Mouse (Mus musculus) retina, embryonic 14.5 days (tissue): ENCODE measurements around the gene Oog1.
"Not testable (repeated sequence)": the region's sequence is repeated elsewhere in the genome, so short reads cannot be mapped to it uniquely, and the experiment has no call there.

Experiments used
- DNase-seq: peaks from one replicate; pipeline ENCODE4 v3.0.0-alpha.2; 2015; ENCODE audit warnings: low spot score

The Oog1 gene

DNA sequence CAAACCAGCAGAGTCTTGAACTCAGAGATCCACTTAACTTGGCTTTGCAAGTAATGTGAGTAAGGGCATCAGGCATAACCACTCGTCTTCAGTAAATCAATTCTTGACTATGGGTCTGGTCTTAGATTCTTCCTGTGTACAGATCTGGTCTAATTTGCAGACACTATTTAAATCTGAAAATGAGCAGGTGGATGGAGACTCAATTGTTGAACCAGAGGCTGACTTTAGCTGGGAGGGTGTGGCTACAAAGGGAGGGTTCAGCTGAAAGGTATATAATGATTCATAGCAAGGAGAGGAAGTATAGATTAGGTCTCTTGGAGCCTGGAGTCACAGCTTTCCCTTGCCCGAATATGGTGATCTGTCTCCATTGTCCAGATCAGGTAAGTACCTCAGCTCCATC lies at the start of gene Oog1:
Gene Oog1 (plus strand): TSS at position 301 of the 400 bp plus-strand sequence.
- DNase-seq = not testable (repeated sequence)

DNA sequence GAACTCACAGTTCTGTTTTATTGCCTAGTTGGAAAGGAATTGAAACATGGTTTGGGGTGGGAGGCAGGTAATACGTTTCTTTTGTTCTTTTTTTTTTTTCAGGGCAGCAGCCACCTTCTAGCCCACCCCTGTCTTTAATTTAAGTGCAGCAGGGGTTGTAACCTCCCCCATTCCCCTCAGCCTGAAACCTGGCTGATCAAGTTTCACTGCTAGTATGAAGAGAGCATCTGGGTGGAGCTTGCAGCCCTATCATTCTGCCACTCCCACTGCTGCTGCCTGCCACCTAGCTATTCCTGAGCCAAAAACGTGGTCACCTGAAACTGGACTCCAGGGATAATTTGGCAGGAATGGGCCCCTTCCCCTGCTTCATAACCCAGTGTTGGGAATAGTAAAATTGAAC lies 1.1 kb upstream of the Oog1 start:
- DNase-seq = not testable (repeated sequence)

DNA sequence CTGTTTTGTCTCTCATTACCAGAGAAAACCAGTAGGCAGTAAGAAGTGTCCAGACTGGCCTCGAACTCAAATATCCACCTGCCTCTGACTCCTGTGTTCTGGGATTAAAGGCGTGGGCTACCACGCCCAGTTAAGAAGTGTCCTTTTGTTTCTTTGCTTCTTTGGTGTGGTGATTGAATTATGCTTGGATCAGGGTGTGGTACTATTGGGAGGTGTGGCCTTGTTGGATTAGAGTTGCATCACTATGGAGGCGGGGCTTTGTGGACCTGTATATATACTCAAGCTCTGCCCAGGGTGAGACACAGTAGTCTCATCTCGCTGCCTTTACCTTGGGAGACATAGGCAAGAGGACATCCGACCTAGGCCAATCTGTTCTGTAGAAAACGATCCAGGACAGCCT lies 16.1 kb downstream of the Oog1 start, which contains the start of gene Gm4027:
Gene Gm4027 (plus strand): TSS at position 301 of the 400 bp plus-strand sequence.
- not testable (repeated sequence) for DNase-seq

DNA sequence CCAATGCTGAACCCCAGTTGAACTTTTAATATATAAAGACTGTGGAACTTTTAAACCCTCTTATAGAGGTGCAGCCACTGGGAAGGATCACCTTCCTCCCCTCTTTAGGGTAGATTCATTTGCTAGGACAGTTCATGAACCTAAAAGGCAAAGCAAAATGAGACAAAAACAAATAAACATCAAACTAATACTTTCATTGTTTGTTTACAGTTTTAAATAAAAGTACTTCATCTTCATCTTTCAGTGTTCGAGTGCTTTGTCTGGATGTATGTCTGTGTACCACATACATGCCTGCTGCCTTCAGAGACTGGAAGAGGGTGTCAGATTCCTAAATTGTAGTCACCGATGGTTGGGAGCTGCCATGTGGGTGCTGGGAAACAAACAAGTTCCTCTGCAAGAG lies 42.0 kb downstream of the Oog1 start, which contains the start of gene Gm16381:
Gene Gm16381 (minus strand): TSS at position 101 of the 400 bp plus-strand sequence.
- DNase-seq = not testable (repeated sequence)

DNA sequence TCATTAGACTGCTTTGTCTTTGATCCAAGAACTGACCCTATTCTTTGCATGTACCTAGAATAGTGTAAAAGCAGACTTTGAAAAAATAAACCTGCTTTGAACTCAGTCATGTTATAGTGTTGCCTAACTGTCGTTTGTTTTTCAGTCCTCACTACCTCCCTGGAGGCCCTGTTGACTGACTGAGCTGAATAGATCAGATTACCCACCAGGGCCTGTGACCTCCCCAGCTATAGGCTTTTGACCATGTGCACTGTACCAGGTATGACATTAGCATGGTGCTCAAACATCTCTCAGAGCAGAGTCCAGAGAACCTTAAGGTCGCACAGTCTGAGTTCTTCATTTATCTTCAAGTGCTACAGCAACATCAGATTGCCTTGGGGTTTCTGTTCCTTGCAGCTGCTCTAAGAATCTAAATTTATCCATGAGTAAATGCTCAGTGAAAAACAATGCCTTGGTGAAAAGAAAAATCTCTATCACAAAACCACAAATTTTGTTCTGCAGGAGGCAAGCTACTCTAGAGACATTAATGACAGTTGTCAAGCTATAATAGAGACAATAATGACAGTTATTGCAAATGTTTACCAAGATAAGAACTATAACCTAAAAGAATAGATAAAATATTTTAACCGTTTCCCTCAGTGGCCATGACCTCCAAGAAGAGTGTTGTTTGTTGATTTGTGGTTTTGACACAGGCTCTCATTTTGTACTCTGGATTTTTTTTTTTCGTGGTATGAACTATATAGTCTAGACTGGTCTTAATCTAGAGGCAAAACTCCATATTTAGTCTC lies 50.6 kb downstream of the Oog1 start:
- not testable (repeated sequence) for DNase-seq
